Mouse (Mus musculus): ENCODE results near the gene Erp44. TPM values are rescaled to one million over a fixed set of nuclear protein-coding genes. Genes with fewer than 3 reads are reported as not detected.

The Erp44 gene
- polyA plus RNA-seq, 1 experiment from 2014 or later: 52.3 TPM

DNA sequence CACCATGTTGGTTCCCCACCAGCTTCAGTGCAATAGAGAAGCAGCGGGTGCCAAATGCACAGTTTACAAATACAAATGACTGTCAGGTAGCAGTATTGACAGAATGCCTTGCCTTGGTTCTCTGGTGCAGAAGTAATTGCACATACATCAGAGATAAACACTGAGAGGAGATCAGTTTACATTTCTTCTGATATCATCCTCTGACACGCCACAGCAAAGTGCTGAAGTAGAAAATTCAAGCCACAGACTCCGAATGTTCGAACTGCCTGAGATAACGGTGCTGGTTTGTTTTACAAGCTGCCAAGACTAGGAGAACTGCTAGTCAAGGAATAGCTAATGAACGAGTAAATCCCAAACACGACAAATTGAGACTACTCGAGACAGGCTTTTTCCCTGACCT is 80.9 kb downstream of the Erp44 start:
- Histone ChIP-seq H3K27me3 (ENCODE audit: control insufficient read depth, insufficient read depth, low read length) (no peaks in the 10 kb centered on the region), H3K36me3 (ENCODE audit: control insufficient read depth, insufficient read depth, low read length) (no peaks in the 10 kb centered on the region; the same call in 1 of the 2 replicates), H3K9me3 (ENCODE audit: control insufficient read depth, low read length) (no peaks in the 10 kb centered on the region), H3K4me1 (ENCODE audit: control insufficient read depth, insufficient read depth, low read length) (no peaks in the 10 kb centered on the region), H3K4me2 (ENCODE audit: low read depth, low read length) (no peak overlapping the region), H3K9ac (replicated peaks; ENCODE audit: low read depth, low read length) (no peak overlapping the region), H3K4me3 (ENCODE audit: low read depth, low read length) (no peak overlapping the region), H3K27ac (ENCODE audit: low read depth, low read length) (no peak overlapping the region)
- ATAC-seq (ENCODE audit: low read depth): no peak
- WGBS: 86% methylated on average over 8 of the region's 8 CpGs

DNA sequence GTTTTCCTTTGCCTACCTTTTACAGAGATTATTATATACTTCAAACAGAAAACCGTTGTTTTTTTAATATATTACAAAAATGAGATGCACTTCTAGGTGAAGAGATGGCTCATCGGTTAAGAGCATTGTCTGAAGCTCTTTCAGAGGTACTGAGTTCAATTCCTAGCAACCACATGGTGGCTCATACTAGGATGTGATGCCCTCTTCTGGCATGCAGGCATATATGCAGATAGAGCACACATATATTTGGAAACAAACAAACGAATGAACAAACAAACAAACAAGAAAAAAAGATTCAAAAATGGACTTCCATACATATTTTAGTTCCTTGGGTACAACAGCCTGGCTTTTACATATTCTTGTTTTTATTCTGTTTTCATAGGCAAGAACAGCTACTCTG is 81.4 kb downstream of the Erp44 start:
- no peak for ATAC-seq (ENCODE audit: low read depth)
- no peaks in the 10 kb centered on the region for H3K4me1 ChIP-seq (ENCODE audit: control insufficient read depth, insufficient read depth, low read length)
- no peaks in the 10 kb centered on the region; the same call in 1 of the 2 replicates for H3K36me3 ChIP-seq (ENCODE audit: control insufficient read depth, insufficient read depth, low read length)
- H3K27me3 ChIP-seq (ENCODE audit: control insufficient read depth, insufficient read depth, low read length): no peaks in the 10 kb centered on the region
- 93% methylated on average over 3 of the region's 3 CpGs for WGBS
- no peak overlapping the region for H3K27ac ChIP-seq (ENCODE audit: low read depth, low read length)
- no peak overlapping the region for H3K9ac ChIP-seq (replicated peaks; ENCODE audit: low read depth, low read length)
- H3K4me2 ChIP-seq (ENCODE audit: low read depth, low read length): no peak overlapping the region
- no peak overlapping the region for H3K4me3 ChIP-seq (ENCODE audit: low read depth, low read length)
- H3K9me3 ChIP-seq (ENCODE audit: control insufficient read depth, low read length): no peaks in the 10 kb centered on the region

DNA sequence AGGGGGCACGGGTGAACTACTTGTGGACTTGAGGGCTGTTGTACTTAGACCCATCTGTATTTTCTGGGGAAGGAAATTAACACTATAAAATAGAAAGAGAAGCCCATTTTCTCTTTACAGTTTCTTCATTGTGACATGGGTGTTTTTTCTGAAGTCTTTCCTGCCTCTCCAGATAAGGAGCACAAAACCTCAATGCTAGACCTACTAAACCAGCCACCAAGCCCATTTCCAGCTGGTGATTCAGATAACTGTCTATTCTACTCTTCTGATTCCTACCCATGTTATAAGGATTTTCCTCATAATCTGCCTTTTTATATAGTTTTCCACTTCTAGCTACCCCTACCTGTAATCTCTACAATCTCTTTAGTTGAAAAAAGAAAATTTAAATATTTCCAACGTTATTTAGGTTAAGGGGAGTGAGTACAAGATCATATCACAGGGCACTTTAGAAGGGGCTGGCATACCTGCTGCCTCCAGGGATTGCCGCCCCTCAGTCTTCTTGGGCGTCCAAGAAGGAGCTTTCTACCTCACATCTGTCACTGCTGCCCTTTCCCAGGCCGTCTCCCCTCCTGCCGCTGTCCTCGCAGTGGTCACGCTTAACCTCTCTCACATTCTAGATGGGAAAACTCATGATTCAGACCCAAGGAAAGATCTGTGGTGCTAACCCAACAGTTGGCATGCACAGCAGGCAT is 97.1 kb downstream of the Erp44 start:
- Histone ChIP-seq H3K27ac (ENCODE audit: low read depth, low read length) (no peak overlapping the region), H3K4me3 (ENCODE audit: low read depth, low read length) (no peak overlapping the region)
- ATAC-seq (ENCODE audit: low read depth): no peak

DNA sequence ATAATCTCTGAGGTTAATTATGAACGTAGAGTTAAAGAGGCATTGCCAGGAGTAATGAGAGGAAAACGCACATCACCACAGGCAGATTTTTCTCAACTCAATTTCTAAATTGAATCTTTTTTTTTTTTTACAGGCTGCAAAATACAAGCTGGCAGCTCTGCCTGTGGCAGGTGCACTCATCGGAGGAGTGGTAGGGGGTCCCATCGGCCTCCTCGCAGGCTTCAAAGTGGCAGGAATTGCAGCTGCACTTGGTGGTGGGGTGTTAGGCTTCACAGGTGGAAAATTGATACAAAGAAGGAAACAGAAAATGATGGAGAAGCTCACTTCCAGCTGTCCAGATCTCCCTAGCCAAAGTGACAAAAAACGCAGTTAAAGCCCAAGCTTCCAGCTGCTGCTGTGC is 98.0 kb downstream of the Erp44 start:
- Histone ChIP-seq H3K9me3 (ENCODE audit: control insufficient read depth, low read length) (no peaks in the 10 kb centered on the region), H3K36me3 (ENCODE audit: control insufficient read depth, insufficient read depth, low read length) (no peaks in the 10 kb centered on the region), H3K4me1 (ENCODE audit: control insufficient read depth, insufficient read depth, low read length) (no peaks in the 10 kb centered on the region), H3K4me3 (ENCODE audit: low read depth, low read length) (no peak overlapping the region), H3K4me2 (ENCODE audit: low read depth, low read length) (no peak overlapping the region), H3K27me3 (ENCODE audit: control insufficient read depth, insufficient read depth, low read length) (no peaks in the 10 kb centered on the region), H3K27ac (ENCODE audit: low read depth, low read length) (no peak overlapping the region), H3K9ac (replicated peaks; ENCODE audit: low read depth, low read length) (no peak overlapping the region)
- WGBS: 64% methylated on average over 6 of the region's 6 CpGs
- no peak for ATAC-seq (ENCODE audit: low read depth)

More for the DNA sequence above, 97.1 kb downstream of the Erp44 start:
- Histone ChIP-seq H3K4me1 (ENCODE audit: control insufficient read depth, insufficient read depth, low read length) (no peaks in the 10 kb centered on the region), H3K27me3 (ENCODE audit: control insufficient read depth, insufficient read depth, low read length) (no peaks in the 10 kb centered on the region), H3K4me2 (ENCODE audit: low read depth, low read length) (no peak overlapping the region), H3K9ac (replicated peaks; ENCODE audit: low read depth, low read length) (no peak overlapping the region), H3K36me3 (ENCODE audit: control insufficient read depth, insufficient read depth, low read length) (no peaks in the 10 kb centered on the region), H3K9me3 (ENCODE audit: control insufficient read depth, low read length) (no peaks in the 10 kb centered on the region)
- WGBS: 93% methylated on average over 8 of the region's 8 CpGs

DNA sequence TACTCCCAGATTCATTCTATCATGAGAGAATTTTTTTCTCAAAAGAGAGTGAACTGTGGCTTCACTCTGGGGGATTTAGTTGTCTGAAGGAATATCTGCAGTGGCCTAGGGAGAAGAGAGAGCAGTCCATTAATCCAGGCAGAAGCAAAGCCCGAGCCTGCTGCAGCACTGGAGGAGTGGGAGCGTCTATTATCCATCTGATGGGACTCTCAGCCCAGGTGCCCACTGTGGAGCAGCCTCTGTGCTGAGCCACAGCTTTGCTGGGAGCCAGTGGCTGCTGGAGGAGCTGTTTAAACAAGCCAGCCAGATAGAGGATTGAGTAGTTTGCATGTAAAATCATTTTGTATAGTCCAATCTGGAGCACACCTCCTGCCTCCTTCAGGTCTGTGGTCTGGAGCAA is 98.4 kb downstream of the Erp44 start:
- H3K9ac ChIP-seq (replicated peaks; ENCODE audit: low read depth, low read length): no peak overlapping the region
- no peaks in the 10 kb centered on the region for H3K27me3 ChIP-seq (ENCODE audit: control insufficient read depth, insufficient read depth, low read length)
- H3K9me3 ChIP-seq (ENCODE audit: control insufficient read depth, low read length): no peaks in the 10 kb centered on the region
- no peaks in the 10 kb centered on the region for H3K36me3 ChIP-seq (ENCODE audit: control insufficient read depth, insufficient read depth, low read length)
- H3K4me3 ChIP-seq (ENCODE audit: low read depth, low read length): no peak overlapping the region
- ATAC-seq (ENCODE audit: low read depth): no peak
- no peaks in the 10 kb centered on the region for H3K4me1 ChIP-seq (ENCODE audit: control insufficient read depth, insufficient read depth, low read length)
- H3K4me2 ChIP-seq (ENCODE audit: low read depth, low read length): no peak overlapping the region
- no peak overlapping the region for H3K27ac ChIP-seq (ENCODE audit: low read depth, low read length)
- 14% methylated on average over 2 of the region's 2 CpGs for WGBS

DNA sequence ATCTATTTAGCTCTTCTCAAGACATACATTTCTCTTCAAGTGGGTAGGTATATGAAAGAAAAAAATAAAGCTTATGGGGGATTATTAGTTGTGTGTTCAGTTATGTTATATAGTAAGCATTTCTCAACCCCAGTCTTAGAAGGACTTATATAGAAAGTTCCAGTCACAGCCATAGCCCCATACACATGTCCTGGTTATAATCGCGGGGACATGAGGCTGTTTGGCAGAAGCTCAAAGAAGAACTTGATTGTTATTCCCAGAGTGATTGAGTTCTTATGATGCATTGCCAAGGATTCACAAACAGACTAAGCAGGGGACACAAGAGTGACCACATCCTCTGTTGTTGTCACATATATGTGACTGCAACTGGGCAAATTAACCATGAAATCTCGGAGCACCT is 103.7 kb downstream of the Erp44 start:
- H3K9ac ChIP-seq (replicated peaks; ENCODE audit: low read depth, low read length): no peak overlapping the region
- H3K27me3 ChIP-seq (ENCODE audit: control insufficient read depth, insufficient read depth, low read length): no peaks in the 10 kb centered on the region
- whole genome bisulfite sequencing: 90% methylated on average over 3 of the region's 3 CpGs
- no peaks in the 10 kb centered on the region for H3K36me3 ChIP-seq (ENCODE audit: control insufficient read depth, insufficient read depth, low read length)
- no peaks in the 10 kb centered on the region for H3K4me1 ChIP-seq (ENCODE audit: control insufficient read depth, insufficient read depth, low read length)
- ATAC-seq (ENCODE audit: low read depth): no peak
- no peak overlapping the region for H3K4me3 ChIP-seq (ENCODE audit: low read depth, low read length)
- no peak overlapping the region for H3K27ac ChIP-seq (ENCODE audit: low read depth, low read length)
- H3K4me2 ChIP-seq (ENCODE audit: low read depth, low read length): no peak overlapping the region
- H3K9me3 ChIP-seq (ENCODE audit: control insufficient read depth, low read length): no peaks in the 10 kb centered on the region

DNA sequence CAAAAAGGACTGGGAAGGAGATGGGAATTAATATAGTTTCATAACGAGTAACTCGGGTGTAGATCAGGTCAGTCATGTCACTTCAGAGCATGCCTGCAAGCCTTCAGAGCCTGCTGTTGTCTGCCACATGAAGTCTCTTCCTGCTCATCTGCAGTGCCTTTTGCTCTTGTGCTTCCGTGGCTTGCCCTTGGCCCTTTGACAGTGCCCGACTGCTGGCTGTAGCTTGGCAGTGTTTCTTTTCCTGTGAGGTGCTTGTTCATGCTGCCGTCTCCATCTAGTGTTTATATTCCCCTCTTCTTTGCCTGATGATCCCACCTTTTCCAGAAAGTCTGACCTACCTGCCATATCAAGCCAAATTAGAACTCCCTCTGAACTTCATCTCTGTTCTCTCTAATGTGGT is 115.5 kb downstream of the Erp44 start:
- WGBS: 90% methylated on average over 5 of the region's 5 CpGs
- no peaks in the 10 kb centered on the region for H3K36me3 ChIP-seq (ENCODE audit: control insufficient read depth, insufficient read depth, low read length)
- H3K9me3 ChIP-seq (ENCODE audit: control insufficient read depth, low read length): no peaks in the 10 kb centered on the region
- H3K27me3 ChIP-seq (ENCODE audit: control insufficient read depth, insufficient read depth, low read length): no peaks in the 10 kb centered on the region
- no peak overlapping the region for H3K4me3 ChIP-seq (ENCODE audit: low read depth, low read length)
- no peak for ATAC-seq (ENCODE audit: low read depth)
- H3K27ac ChIP-seq (ENCODE audit: low read depth, low read length): no peak overlapping the region
- H3K4me1 ChIP-seq (ENCODE audit: control insufficient read depth, insufficient read depth, low read length): no peaks in the 10 kb centered on the region
- no peak overlapping the region for H3K4me2 ChIP-seq (ENCODE audit: low read depth, low read length)
- H3K9ac ChIP-seq (replicated peaks; ENCODE audit: low read depth, low read length): no peak overlapping the region

DNA sequence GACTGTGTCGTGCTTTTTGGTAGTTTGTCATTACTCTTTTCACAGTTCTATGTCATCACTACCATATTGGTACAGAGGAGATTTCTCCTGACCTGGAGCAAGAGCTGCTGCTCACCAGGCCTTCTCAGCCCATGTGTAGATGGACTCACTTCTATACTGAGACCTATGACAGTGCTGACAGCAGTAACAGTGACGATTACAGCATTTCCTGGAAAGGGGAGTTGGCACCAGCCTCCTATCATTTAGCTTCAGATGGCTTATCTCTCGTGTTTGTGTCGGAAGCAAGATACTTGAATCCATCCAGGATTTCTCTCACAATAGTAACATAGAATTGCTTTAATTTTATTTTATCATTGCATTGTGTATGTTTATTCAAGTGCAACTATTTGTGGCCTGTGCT is 119.0 kb downstream of the Erp44 start:
- H3K4me2 ChIP-seq (ENCODE audit: low read depth, low read length): no peak overlapping the region
- H3K4me3 ChIP-seq (ENCODE audit: low read depth, low read length): no peak overlapping the region
- H3K4me1 ChIP-seq (ENCODE audit: control insufficient read depth, insufficient read depth, low read length): no peaks in the 10 kb centered on the region
- H3K27me3 ChIP-seq (ENCODE audit: control insufficient read depth, insufficient read depth, low read length): no peaks in the 10 kb centered on the region
- no peaks in the 10 kb centered on the region for H3K9me3 ChIP-seq (ENCODE audit: control insufficient read depth, low read length)
- H3K27ac ChIP-seq (ENCODE audit: low read depth, low read length): no peak overlapping the region
- H3K9ac ChIP-seq (replicated peaks; ENCODE audit: low read depth, low read length): no peak overlapping the region
- WGBS: 91% methylated on average over 4 of the region's 4 CpGs
- no peaks in the 10 kb centered on the region for H3K36me3 ChIP-seq (ENCODE audit: control insufficient read depth, insufficient read depth, low read length)
- ATAC-seq (ENCODE audit: low read depth): no peak

DNA sequence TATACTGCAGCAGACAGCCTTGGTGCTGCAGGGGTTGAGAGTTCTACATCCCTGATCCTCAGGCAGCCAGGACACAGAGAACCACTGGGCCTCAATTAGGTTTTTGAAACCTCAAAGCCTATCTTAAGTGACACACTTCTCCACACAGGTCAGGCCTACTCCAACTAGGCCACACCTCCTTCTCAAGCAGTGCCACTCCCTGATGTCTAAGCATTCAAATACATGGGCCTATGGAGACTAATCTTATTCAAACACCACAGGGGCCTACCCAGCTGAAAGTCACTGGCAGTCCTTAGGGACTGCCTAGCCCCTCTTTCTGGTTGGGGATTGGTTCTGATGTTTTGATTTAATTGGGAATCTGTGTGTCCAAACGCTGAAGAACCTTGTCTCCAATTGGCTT is 123.5 kb downstream of the Erp44 start:
- Histone ChIP-seq H3K4me1 (ENCODE audit: control insufficient read depth, insufficient read depth, low read length) (no peaks in the 10 kb centered on the region), H3K9ac (replicated peaks; ENCODE audit: low read depth, low read length) (no peak overlapping the region), H3K27ac (ENCODE audit: low read depth, low read length) (no peak overlapping the region), H3K4me2 (ENCODE audit: low read depth, low read length) (no peak overlapping the region), H3K9me3 (ENCODE audit: control insufficient read depth, low read length) (no peaks in the 10 kb centered on the region), H3K4me3 (ENCODE audit: low read depth, low read length) (no peak overlapping the region), H3K36me3 (ENCODE audit: control insufficient read depth, insufficient read depth, low read length) (no peaks in the 10 kb centered on the region), H3K27me3 (ENCODE audit: control insufficient read depth, insufficient read depth, low read length) (no peaks in the 10 kb centered on the region)
- 57% methylated on average over 1 of the region's 1 CpGs for WGBS
- no peak for ATAC-seq (ENCODE audit: low read depth)
